In genomic region chr3:55949148-55949547, GRCm38 (mm10) we compare ENCODE assay signal across 20 mouse cellular contexts.
A peak's percentile ranks its signal among the peaks of the same experiment; 100 is the strongest.
DNase-seq lines count a peak whose midpoint lies in the region; ATAC-seq and TF ChIP-seq lines count a peak whose summit lies in the region.
"Had no signal": no experiment of that assay in that cellular context is flagged by ENCODE, and none has a peak within 500 bp of the region (broad histone marks: within the 10 kb centered on the region; RNA-seq: fewer than 3 reads in every experiment).

No protein-coding gene starts in this region.

- 88% methylated on average over 2 of the region's 2 CpGs for WGBS in lung, postnatal 0 days

- H3K9ac ChIP-seq in lung, postnatal 0 days (replicated peaks; ENCODE audit: low read depth) = no peak overlapping the region
- H3K9ac ChIP-seq: embryonic facial prominence, embryonic 12.5 days; forebrain, embryonic 13.5 days; forebrain, embryonic 15.5 days; forebrain, postnatal 0 days had no signal

- peak; percentile 7 for DNase-seq in lung, postnatal 0 days (ENCODE audit: low spot score)
- DNase-seq in lung, postnatal 4 days = no peak
- no peak for DNase-seq in right cerebral cortex, postnatal 14 days
- DNase-seq in spleen, postnatal 10 days (ENCODE audit: low spot score in 2 of 2) = no peak
- DNase-seq in cerebellum, adult 8-10 months = no peak
- DNase-seq: adrenal gland, adult 2 months; adrenal gland, postnatal 10 days; adrenal gland, postnatal 25 days; cerebellum, adult 11-12 months; cerebellum, adult 2 months; cerebellum, adult 9-11 months; cerebellum, postnatal 14 days; cerebellum, postnatal 36 days; forebrain, postnatal 0 days had no signal

- no peak overlapping the region for H3K4me2 ChIP-seq in lung, postnatal 0 days (replicated peaks; ENCODE audit: low read depth, low read length)
- H3K4me2 ChIP-seq: embryonic facial prominence, embryonic 12.5 days; forebrain, embryonic 13.5 days; forebrain, embryonic 15.5 days had no signal

- no peaks in the 10 kb centered on the region for H3K9me3 ChIP-seq in lung, postnatal 0 days (ENCODE audit: low read length)
- H3K9me3 ChIP-seq: embryonic facial prominence, embryonic 10.5 days; embryonic facial prominence, embryonic 12.5 days; forebrain, embryonic 13.5 days; forebrain, embryonic 15.5 days had no signal

- no peak for TF ChIP-seq CTCF in lung, postnatal 0 days (IDR thresholded peaks at IDR 0.05)

- no peak for TF ChIP-seq EP300 in lung, postnatal 0 days (IDR thresholded peaks at IDR 0.05)

- H3K4me3 ChIP-seq in lung, postnatal 0 days (ENCODE audit: low read depth, low read length) = no peak overlapping the region
- H3K4me3 ChIP-seq: embryonic facial prominence, embryonic 10.5 days; embryonic facial prominence, embryonic 12.5 days; forebrain, embryonic 13.5 days; forebrain, embryonic 15.5 days had no signal

- ATAC-seq in lung, postnatal 0 days = no peak
- peak; percentile 100 for ATAC-seq in granulocyte monocyte progenitor cell, adult 5-6 weeks (replicated peaks; ENCODE audit: poor library complexity, severe bottlenecking)
- ATAC-seq in megakaryocyte progenitor cell, adult 5-6 weeks (replicated peaks; ENCODE audit: poor library complexity) = peak; percentile 99
- ATAC-seq: forebrain, embryonic 13.5 days; forebrain, embryonic 15.5 days; forebrain, postnatal 0 days had no signal

- no peaks in the 10 kb centered on the region for H3K27me3 ChIP-seq in lung, postnatal 0 days (replicated peaks; ENCODE audit: insufficient read depth, low read length)
- H3K27me3 ChIP-seq: embryonic facial prominence, embryonic 12.5 days; forebrain, embryonic 13.5 days; forebrain, embryonic 15.5 days had no signal

- H3K4me1 ChIP-seq in lung, postnatal 0 days (ENCODE audit: insufficient read depth, low read depth, low read length) = no peaks in the 10 kb centered on the region
- H3K4me1 ChIP-seq: embryonic facial prominence, embryonic 10.5 days; embryonic facial prominence, embryonic 12.5 days; forebrain, embryonic 13.5 days; forebrain, embryonic 15.5 days had no signal

- H3K27ac ChIP-seq in lung, postnatal 0 days (ENCODE audit: low read length) = no peak overlapping the region
- H3K27ac ChIP-seq: embryonic facial prominence, embryonic 10.5 days; embryonic facial prominence, embryonic 12.5 days; forebrain, embryonic 13.5 days; forebrain, embryonic 15.5 days had no signal

- H3K36me3 ChIP-seq in lung, postnatal 0 days (ENCODE audit: insufficient read depth, low read length) = no peaks in the 10 kb centered on the region
